Mouse (Mus musculus) heart, embryonic 15.5 days (tissue): ENCODE data around the gene Rassf5. TPM values are rescaled to one million over a fixed set of nuclear protein-coding genes. Genes with fewer than 3 reads are reported as not detected.

Source experiments
- ATAC-seq: fragments of 200-750 bp; cut with Nextera tagmentation; replicated peaks from 2 replicates; pipeline ENCODE4 v1.8.0; 2017; ENCODE audit warnings: low read depth, moderate TSS enrichment; ENCODE audit not compliant: insufficient number of reproducible peaks, insufficient read depth, low FRiP score
- H3K27ac ChIP-seq: fragments of 300-500 bp; sonication (generic); 2 replicates; pipeline ENCODE4 v1.5.1; 2015; ENCODE audit warnings: mild to moderate bottlenecking, inconsistent platforms
- H3K27me3 ChIP-seq: fragments of 300-500 bp; sonication (generic); 2 replicates; pipeline ENCODE4 v1.6.1; 2015; ENCODE audit warnings: inconsistent platforms
- H3K36me3 ChIP-seq: fragments of 300-500 bp; sonication (generic); 2 replicates; pipeline ENCODE4 v1.6.1; 2015; ENCODE audit warnings: mild to moderate bottlenecking, inconsistent platforms
- H3K4me1 ChIP-seq: fragments of 300-500 bp; sonication (generic); replicated peaks from 2 replicates; pipeline ENCODE4 v1.6.1; 2015; ENCODE audit warnings: inconsistent platforms
- H3K4me2 ChIP-seq: fragments of 300-500 bp; sonication (generic); 2 replicates; pipeline ENCODE4 v1.6.1; 2015; ENCODE audit warnings: inconsistent platforms, mild to moderate bottlenecking, moderate library complexity
- H3K4me3 ChIP-seq: fragments of 300-500 bp; sonication (generic); 2 replicates; pipeline ENCODE4 v1.5.1; 2015; ENCODE audit warnings: mild to moderate bottlenecking, inconsistent platforms
- H3K9ac ChIP-seq: fragments of 300-500 bp; sonication (generic); 2 replicates; pipeline ENCODE4 v1.6.1; 2015; ENCODE audit warnings: mild to moderate bottlenecking, inconsistent platforms
- H3K9me3 ChIP-seq: fragments of 300-500 bp; sonication (generic); replicated peaks from 2 replicates; pipeline ENCODE4 v1.6.1; 2016; ENCODE audit warnings: inconsistent platforms
- WGBS: fragments of 180-500 bp; shearing (Covaris S2); methylation state at CpG from one replicate; pipeline ENCODE4 v1.1.7; 2015; ENCODE audit warnings: mixed read lengths; 5-methylcytosine and 5-hydroxymethylcytosine counted together
- polyA plus RNA-seq: library from polyadenylated mRNA; unstranded; fragments of >200 nt; fragmentation: Nextera tagmentation; extraction: Ambion mirVana; gene quantifications from 2 replicates; pipeline ENCODE4 v1.2.1, GENCODE M21; 2015

Gene Rassf5
- polyA plus RNA-seq, 1 experiment from 2014 or later = 11.0 TPM

DNA sequence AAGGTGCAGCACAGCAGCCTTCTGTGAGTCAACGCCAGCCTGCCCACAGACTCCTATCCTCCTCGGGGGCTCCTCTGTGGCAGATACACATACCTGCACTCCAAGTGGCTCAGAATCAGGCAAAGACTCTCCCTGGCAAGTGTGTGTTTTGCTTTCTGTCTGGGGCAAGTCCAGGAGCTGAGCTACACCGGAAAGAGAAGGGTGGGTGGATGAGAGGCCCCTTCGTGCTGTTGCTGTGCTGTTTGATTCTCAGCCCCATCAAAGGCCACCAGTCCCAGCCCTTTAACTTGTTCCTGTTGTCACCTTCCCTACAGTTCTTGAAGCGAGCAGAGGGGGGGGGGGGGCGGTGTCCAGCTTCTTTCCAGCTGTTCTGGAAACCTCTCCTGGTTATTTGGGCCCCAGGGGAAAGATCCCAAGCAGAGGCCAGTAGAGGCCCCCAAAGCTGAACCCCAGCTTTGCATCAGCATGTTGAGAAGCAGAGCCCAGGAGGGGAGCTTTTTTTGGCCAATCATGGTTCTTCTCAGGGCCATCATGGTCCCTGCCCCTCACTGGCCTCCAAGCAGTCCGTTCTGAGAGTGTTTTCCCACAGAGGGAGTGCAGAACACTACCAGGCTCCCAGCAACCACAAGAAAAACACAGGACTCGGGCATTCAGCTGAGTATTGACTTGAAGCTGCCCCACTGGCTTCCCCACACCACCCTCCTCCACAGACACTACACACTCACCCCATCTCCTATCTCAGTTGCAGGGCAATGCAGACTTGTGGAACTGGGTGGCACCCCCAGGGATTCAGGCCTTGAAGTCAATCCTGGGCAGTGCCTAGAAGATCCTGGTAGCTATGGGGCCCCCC, 33.8 kb upstream of the Rassf5 start:
- peak overlapping the region; percentile 65 for H3K27ac ChIP-seq
- peaks cover 26% of the 10 kb centered on the region for H3K4me1 ChIP-seq
- H3K9me3 ChIP-seq = no peaks in the 10 kb centered on the region
- H3K27me3 ChIP-seq = no peaks in the 10 kb centered on the region
- 37% methylated on average over 8 of the region's 8 CpGs for whole genome bisulfite sequencing
- H3K4me2 ChIP-seq = peak overlapping the region; percentile 66
- peak overlapping the region; percentile 52 for H3K4me3 ChIP-seq
- H3K36me3 ChIP-seq = no peaks in the 10 kb centered on the region
- no peak for ATAC-seq
- H3K9ac ChIP-seq = peak overlapping the region; percentile 47

DNA sequence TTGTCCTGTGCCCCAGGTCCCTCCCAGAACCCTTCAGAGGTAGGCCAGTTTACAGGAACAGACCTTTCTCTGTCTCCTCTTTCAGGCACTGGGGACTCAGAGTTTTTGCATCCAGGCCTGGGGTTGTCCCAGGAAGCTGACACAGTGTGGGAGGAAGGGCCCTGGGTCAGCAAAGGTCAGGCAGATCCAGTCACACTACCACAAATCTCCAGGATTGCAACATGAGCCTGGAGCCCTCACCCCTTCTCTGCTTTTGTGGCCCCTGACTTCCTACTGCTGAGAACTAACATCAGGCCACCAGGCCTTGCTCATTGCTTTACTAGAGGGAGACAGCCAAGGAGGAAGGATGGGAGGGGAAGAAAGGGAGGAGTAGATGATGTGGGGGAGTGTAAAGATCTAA, 31.8 kb upstream of the Rassf5 start:
- Histone ChIP-seq H3K4me3 (no peak overlapping the region), H3K27ac (no peak overlapping the region), H3K27me3 (0 out of 2 replicates have a peak, but pooled peaks cover 4% of the 10 kb centered on the region), H3K9ac (no peak overlapping the region), H3K4me2 (no peak overlapping the region), H3K4me1 (peaks cover 22% of the 10 kb centered on the region), H3K36me3 (no peaks in the 10 kb centered on the region), H3K9me3 (no peaks in the 10 kb centered on the region)
- ATAC-seq = no peak

DNA sequence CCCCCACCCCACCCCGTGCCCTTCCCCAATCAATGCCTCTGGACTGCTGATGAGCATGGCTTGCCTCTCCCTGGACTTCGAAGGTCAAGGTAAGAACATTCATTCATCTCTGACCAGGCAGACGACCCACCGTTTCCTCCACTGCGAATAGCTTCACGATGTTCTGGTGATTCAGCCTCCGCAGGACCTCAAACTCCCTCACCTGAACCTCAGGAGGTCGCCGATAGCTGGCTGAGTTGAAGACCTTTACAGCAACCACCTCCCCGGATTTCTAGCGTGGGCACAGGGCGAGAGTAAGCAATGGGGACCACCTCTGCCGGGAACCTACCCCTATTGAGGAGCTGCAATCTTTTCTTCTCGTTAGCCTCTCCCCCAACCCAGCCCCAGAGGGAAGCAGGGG, 30.5 kb upstream of the Rassf5 start:
- Histone ChIP-seq H3K4me2 (no peak overlapping the region), H3K4me1 (peaks cover 22% of the 10 kb centered on the region), H3K9ac (no peak overlapping the region)

DNA sequence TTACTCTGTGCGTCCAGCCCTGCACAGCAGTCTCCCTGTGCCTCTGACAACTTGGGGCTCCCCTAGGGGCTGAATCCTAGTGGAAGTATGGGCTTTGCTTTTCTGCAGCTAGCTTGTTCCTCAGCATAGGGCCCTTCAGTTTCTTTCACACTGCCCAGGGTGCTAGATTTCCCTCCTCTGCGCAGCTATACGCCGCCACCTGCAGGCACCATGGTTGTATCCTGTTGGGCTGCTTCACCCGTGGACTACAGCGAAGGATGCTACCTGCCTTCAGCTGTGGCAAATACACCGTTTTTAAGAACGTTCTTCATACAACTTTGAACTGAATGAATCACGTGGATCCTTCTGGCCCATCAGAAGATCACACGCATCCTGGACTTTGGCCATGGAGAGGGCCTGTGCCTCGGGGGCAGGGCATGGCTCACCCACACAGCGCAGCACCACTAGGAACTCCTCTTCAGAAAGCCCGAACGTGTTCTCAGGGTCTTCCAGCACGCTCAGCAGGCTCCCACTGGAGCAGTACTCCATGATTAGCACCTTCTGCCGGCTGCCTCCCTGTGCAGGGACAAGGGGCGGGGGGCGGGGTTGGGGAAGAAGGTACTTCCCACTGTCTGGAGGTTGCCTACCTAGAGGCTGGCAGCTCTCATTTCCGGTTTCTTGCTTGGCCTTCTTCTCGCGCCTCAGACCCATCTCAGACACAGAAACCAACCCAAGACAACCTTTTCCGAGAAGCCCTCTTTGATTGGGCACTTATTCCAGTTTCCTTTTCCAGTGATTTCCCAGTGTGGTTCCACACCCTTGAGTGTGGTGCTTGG, 29.9 kb upstream of the Rassf5 start:
- Histone ChIP-seq H3K36me3 (no peaks in the 10 kb centered on the region), H3K27ac (no peak overlapping the region), H3K9me3 (no peaks in the 10 kb centered on the region), H3K4me1 (peaks cover 24% of the 10 kb centered on the region), H3K4me2 (peak overlapping the region; percentile 48), H3K27me3 (0 out of 2 replicates have a peak, but pooled peaks cover 4% of the 10 kb centered on the region), H3K4me3 (0 out of 2 replicates have a peak overlapping the region, but pooled peaks have one; percentile 14), H3K9ac (no peak overlapping the region)
- no peak for ATAC-seq
- 37% methylated on average over 22 of the region's 22 CpGs for WGBS

More for the DNA sequence above, 30.5 kb upstream of the Rassf5 start:
- Histone ChIP-seq H3K27me3 (0 out of 2 replicates have a peak, but pooled peaks cover 4% of the 10 kb centered on the region), H3K9me3 (no peaks in the 10 kb centered on the region), H3K27ac (no peak overlapping the region), H3K4me3 (no peak overlapping the region), H3K36me3 (no peaks in the 10 kb centered on the region)
- no peak for ATAC-seq
- 64% methylated on average over 14 of the region's 14 CpGs for WGBS

DNA sequence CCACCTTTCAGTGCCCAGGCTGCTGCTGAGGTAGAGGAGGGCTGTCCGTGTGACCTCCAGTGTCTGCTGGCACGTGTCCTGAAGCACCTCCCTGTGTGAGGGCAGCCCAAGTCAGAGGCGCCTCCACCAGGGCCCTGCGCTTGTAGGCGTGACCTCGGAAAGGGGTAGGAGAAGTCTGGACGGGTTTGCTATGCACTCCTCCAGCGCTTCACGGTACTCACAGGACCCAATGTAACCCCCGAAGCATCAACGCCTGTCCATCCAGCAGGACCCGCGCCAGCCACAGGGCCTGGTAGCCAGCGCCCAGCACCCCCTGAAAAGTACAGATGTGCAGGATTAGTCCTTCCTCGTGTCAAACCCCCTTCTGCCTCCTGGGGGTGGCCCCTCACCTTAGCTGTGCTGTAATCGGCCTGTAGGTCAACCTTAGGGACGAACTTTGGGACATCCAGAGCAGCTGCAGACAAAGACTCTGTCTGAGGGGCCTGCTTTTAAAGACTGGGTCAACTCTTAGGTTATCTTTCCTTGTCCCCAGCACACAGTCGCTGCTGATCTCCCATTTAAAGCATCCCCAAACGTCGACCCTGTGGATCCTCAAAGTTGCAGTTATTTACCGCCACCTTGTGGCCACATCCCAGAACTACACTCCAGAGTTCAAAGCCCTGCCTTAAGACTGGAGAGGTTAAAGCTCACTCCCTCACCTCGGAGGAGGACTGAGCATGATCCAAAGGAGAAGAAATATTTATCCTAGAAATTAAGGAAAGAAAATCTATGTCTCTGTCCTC, 24.9 kb upstream of the Rassf5 start:
- Histone ChIP-seq H3K4me3 (no peak overlapping the region), H3K27me3 (peaks cover 13% of the 10 kb centered on the region; the same call in 1 of the 2 replicates), H3K27ac (no peak overlapping the region), H3K4me2 (no peak overlapping the region), H3K9ac (no peak overlapping the region), H3K9me3 (no peaks in the 10 kb centered on the region), H3K4me1 (peaks cover 8% of the 10 kb centered on the region), H3K36me3 (0 out of 2 replicates have a peak, but pooled peaks cover 3% of the 10 kb centered on the region)
- no peak for ATAC-seq
- WGBS = 29% methylated on average over 22 of the region's 22 CpGs

DNA sequence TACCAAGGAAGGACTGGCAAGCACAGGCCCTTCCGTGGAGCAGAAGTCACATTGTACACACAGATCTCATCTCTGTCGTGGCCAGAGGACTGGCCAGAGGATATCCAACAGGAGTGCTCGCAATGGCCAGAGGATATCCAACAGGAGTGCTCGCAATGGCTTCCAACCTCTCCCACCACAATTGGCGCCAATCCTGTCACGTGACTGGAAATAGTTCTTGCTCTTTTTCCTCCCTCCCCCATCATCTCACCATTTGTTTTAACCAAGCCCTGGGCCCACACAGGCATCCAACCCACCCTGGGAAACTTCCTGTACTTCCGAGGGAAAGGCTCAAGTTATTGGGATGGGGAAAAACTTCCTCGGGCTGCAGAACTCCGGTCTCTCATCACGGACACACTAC, 23.7 kb upstream of the Rassf5 start:
- no peak overlapping the region for H3K9ac ChIP-seq
- H3K27me3 ChIP-seq = peaks cover 13% of the 10 kb centered on the region; the same call in 1 of the 2 replicates
- no peak for ATAC-seq
- no peaks in the 10 kb centered on the region for H3K9me3 ChIP-seq
- H3K36me3 ChIP-seq = 0 out of 2 replicates have a peak, but pooled peaks cover 3% of the 10 kb centered on the region
- H3K4me2 ChIP-seq = no peak overlapping the region
- H3K4me3 ChIP-seq = no peak overlapping the region
- no peak overlapping the region for H3K27ac ChIP-seq
- WGBS = 76% methylated on average over 10 of the region's 10 CpGs
- H3K4me1 ChIP-seq = 0 out of 2 replicates have a peak, but pooled peaks cover 5% of the 10 kb centered on the region

DNA sequence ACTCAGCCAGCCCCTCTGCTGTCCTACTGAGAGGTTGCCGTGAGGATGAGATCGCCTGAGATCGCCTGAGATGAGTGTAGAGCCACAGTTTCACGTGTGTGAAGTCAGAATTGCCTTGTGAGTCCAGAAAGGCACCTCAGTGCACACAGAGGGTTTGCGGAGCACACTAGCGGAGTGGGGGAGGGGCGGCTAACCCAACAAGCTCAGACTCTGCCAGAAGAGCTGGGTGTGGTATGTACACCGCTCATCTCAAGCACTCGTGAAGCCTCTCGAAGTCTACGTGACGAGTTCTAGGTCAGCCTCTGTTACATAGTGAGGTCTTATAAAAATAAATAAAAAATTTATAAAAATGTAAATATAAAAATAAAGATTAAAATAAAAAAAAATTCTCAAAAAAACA, 18.8 kb upstream of the Rassf5 start:
- Histone ChIP-seq H3K9me3 (no peaks in the 10 kb centered on the region), H3K27ac (no peak overlapping the region), H3K4me2 (no peak overlapping the region), H3K9ac (no peak overlapping the region), H3K27me3 (0 out of 2 replicates have a peak, but pooled peaks cover 6% of the 10 kb centered on the region), H3K4me1 (no peaks in the 10 kb centered on the region), H3K4me3 (no peak overlapping the region), H3K36me3 (no peaks in the 10 kb centered on the region)
- ATAC-seq = no peak
- WGBS = 67% methylated on average over 12 of the region's 12 CpGs

DNA sequence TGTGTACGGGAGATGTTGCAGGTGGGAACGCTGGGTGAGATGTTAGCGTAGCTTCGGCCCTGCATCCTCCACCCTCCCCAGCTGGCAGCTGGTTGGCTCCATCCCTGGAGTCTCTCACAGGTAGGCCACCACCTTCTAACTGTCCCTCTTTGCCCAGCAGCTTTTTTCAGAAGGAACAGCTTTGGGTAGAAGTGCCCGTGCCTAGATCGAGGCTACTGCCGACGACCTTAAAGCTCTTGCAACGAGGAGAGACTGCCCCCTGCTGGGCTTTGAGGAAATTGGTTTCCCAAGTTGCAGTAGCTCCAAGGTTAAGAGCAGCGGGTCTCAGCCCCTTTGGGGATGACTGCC, 15.2 kb upstream of the Rassf5 start:
- Histone ChIP-seq H3K27ac (no peak overlapping the region), H3K4me3 (no peak overlapping the region), H3K9ac (no peak overlapping the region), H3K36me3 (no peaks in the 10 kb centered on the region), H3K9me3 (no peaks in the 10 kb centered on the region), H3K4me1 (no peaks in the 10 kb centered on the region), H3K27me3 (0 out of 2 replicates have a peak, but pooled peaks cover 10% of the 10 kb centered on the region), H3K4me2 (no peak overlapping the region)
- WGBS = 30% methylated on average over 10 of the region's 10 CpGs
- ATAC-seq = no peak

DNA sequence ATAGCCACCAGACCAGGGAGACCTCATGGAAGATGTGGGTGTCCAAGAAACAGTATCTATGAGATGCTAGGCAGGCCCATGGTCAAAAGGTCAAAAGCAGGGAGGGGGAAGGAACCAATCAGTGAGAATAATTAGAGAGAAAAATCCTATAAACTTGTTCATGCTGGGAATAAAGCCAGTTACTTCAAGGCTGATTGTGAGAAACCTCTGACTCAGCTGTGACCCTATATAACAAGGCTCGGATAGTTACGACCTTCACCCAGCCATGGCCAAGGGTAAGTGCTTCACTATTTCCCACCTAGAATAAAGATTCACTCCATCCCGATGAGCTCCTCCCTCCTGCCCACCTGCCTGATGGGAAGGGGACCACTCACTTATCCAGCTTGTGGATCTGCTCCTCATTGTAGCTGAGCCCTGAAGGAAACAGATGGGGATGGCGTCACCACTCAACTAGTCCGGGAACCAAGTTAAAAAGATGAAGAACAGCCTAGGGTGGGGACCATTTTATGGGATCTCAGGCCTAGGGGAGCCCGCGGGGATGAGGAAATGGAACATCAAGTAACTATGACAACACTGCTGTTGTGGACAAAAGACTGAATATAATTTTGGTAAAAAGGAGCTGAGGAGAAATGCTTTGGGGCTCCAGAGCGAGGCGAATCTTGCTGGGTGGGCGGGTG, 14.7 kb upstream of the Rassf5 start:
- H3K9me3 ChIP-seq = no peaks in the 10 kb centered on the region
- no peaks in the 10 kb centered on the region for H3K36me3 ChIP-seq
- 0 out of 2 replicates have a peak, but pooled peaks cover 10% of the 10 kb centered on the region for H3K27me3 ChIP-seq
- H3K4me2 ChIP-seq = no peak overlapping the region
- H3K4me3 ChIP-seq = no peak overlapping the region
- H3K27ac ChIP-seq = no peak overlapping the region
- 63% methylated on average over 10 of the region's 10 CpGs for WGBS
- H3K9ac ChIP-seq = no peak overlapping the region
- H3K4me1 ChIP-seq = no peaks in the 10 kb centered on the region
- no peak for ATAC-seq

DNA sequence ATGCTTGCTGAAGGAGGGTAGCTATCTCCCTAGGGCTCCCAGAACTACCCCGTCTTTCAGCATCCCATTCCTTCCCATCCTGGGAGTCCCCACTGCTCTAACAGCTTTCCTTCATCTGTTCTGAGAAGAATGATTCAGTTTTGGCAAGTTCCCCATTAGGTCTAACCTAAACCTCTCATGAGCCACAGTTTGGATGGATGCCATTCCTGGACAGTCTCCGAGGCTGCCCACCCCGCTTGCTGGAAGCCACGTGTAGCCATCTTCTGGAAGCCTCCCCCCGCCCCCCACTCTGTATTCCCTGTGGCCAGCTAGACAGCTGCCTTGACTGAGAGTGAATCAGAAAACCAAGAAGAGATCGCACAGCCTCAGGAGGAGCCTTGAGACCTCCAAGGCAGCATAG, 12.2 kb upstream of the Rassf5 start:
- Histone ChIP-seq H3K9me3 (no peaks in the 10 kb centered on the region), H3K27ac (no peak overlapping the region), H3K4me2 (no peak overlapping the region), H3K4me3 (no peak overlapping the region), H3K9ac (no peak overlapping the region), H3K27me3 (0 out of 2 replicates have a peak, but pooled peaks cover 10% of the 10 kb centered on the region), H3K36me3 (no peaks in the 10 kb centered on the region), H3K4me1 (no peaks in the 10 kb centered on the region)
- WGBS = 76% methylated on average over 6 of the region's 6 CpGs
- ATAC-seq = no peak
